Mouse (Mus musculus) erythroblast, embryonic 14.5 days (primary cell): ENCODE measurements around the gene Kcnk12.

Experiments
- GATA1 ChIP-seq: IDR thresholded peaks from 2 replicates; pipeline ENCODE4 v1.6.1; 2012; ENCODE audit warnings: low read length, inconsistent platforms, mixed read lengths
- TAL1 ChIP-seq: IDR thresholded peaks from 3 replicates; pipeline ENCODE4 v1.6.1; 2012; ENCODE audit warnings: low read length, inconsistent platforms, mixed read lengths

DNA sequence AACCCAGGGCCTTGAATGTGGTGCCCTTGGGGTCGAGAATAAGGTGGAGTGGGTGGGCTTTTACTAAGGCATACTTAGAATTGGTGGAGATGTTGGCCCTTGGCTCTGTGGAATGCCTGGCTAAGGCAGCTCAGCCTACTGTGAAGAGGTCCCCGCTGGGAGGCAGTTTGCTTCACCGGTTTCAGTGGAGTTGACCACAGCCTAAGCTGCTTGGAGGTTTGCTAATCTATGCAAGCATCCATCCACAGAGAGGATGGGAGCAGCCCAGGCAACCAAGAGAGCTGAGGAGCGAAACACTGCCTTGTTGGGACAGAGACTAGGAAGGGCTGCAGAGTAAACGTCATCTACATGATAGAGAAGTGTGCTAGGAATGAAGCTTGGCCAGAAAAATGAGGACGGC is 101.0 kb downstream of the Kcnk12 start:
- TF ChIP-seq TAL1 (no peak), GATA1 (no peak)
